Mouse (Mus musculus) WW6 (cell line): ENCODE measurements around the gene Ltb4r1.

Experiments
- DNase-seq: peaks from one replicate; pipeline ENCODE4 v3.0.0-alpha.2; 2013; ENCODE audit warnings: low read depth, low spot score

The Ltb4r1 gene

GRCm38 (mm10) chr14:55745861-55746237, 19.9 kb upstream of the Ltb4r1 start:
- DNase-seq: no peak

GRCm38 (mm10) chr14:55747051-55747847, 18.5 kb upstream of the Ltb4r1 start:
- no peak for DNase-seq

GRCm38 (mm10) chr14:55757566-55757965, 8.2 kb upstream of the Ltb4r1 start:
- DNase-seq: no peak

DNA sequence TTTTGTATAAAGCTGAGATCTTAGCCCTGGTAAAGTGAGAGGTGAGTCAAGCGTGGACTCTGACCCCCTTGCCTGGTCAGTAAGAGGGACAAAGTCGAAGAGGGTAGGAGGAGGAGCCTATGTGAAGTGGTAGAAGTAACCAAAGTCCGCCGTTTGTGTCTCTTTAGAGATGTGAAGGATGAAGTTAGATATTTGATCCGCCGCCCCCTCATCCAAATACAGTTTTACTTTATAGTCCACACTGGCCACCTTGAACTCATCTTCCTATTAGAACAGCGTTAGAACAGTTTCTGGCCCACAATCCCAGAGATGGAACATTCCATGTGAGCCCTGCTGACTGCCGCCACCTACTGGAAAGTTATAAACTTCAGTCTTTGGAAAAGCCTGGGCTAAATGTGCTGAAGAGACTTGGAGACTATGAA, 7.4 kb upstream of the Ltb4r1 start, which contains the start of gene Cideb:
TSS of gene Cideb (minus strand) at position 96 of the 422 bp plus-strand sequence.
- DNase-seq: no peak

DNA sequence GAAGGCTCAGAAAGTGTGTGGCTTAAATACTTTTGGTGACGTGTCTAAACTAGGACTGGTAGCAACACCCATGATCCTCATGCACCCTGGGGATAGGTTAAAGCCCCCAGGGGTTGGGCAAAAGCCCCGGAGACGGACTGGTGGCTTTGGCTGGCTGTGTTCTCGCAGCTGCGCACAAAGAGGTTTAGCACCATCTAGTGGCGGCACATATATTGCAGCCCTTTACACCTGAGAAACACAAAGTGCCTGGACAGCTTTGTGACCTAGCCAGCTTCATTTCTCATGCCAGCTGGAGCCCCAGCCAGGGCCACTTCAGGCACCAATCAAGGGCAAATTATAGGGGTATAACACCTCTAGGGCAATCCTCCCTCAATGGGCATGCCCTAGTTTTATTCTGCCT, 5.6 kb upstream of the Ltb4r1 start:
- DNase-seq: peak; percentile 58

GRCm38 (mm10) chr14:55761163-55761562, 4.6 kb upstream of the Ltb4r1 start, which contains the start of gene Ltb4r2:
Gene Ltb4r2 (plus strand): TSS chr14:55761428.
- DNase-seq: no peak

DNA sequence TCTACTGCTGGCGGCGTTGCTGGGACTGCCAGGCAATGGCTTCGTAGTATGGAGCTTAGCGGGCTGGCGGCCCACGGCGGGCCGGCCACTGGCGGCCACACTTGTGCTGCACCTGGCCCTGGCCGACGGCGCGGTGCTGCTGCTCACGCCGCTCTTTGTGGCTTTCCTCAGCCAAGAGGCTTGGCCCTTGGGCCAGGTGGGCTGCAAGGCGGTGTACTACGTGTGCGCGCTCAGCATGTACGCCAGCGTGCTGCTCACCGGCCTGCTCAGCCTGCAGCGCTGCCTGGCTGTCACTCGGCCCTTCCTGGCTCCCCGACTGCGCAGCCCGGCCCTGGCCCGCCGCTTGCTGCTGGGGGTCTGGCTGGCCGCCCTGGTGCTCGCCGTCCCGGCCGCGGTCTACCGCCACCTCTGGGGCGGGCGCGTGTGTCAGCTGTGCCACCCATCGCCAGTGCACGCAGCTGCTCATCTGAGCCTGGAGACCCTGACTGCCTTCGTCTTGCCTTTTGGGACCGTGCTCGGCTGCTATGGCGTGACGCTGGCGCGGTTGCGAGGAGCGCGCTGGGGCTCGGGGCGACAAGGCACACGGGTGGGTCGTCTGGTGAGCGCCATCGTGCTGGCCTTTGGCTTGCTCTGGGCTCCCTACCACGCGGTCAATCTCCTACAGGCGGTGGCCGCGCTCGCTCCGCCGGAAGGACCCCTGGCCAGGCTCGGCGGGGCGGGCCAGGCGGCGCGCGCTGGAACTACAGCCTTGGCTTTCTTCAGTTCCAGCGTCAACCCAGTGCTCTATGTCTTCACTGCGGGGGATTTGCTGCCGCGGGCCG, 3.6 kb upstream of the Ltb4r1 start:
- no peak for DNase-seq

DNA sequence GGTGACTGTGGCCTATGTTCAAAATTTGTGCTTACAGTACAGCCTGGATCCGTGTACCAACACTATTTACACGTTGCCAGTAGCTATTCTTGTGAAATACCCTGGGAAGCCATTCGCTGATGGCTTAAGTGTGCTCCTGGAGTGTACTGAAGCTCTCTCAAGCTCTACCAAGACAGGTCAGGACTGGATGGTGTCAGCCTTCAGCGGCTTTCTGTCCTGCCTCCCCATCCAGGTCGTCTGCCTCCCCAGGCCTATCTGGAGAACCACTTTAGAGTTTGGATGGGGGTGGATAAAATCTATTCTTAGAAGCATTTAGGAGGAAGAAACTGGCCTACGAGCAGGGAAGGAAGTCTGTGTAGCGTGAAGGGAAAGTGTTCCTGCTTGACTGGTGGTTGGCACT, 2.6 kb upstream of the Ltb4r1 start:
- no peak for DNase-seq

GRCm38 (mm10) chr14:55767519-55768414, 2.0 kb downstream of the Ltb4r1 start:
- no peak for DNase-seq

DNA sequence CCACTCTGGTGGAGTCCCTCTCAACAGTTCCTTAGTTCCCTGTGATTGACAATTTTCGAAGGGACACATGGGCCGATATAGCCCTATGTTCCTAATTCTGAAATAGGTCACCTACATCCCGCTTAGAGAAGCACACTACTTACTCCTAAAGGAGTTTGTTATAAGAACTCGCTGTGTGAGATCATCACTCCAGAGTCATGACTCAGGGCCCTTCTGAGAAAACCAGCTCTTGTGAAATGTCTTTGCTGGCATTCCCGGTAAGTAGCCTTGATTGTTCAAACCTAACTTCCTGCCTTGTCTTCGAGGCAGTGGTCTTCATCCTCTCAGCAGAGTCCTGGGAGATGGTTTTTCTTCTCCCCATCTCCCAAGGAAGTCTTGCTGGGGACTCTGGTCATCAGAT, 2.8 kb downstream of the Ltb4r1 start:
- no peak for DNase-seq

DNA sequence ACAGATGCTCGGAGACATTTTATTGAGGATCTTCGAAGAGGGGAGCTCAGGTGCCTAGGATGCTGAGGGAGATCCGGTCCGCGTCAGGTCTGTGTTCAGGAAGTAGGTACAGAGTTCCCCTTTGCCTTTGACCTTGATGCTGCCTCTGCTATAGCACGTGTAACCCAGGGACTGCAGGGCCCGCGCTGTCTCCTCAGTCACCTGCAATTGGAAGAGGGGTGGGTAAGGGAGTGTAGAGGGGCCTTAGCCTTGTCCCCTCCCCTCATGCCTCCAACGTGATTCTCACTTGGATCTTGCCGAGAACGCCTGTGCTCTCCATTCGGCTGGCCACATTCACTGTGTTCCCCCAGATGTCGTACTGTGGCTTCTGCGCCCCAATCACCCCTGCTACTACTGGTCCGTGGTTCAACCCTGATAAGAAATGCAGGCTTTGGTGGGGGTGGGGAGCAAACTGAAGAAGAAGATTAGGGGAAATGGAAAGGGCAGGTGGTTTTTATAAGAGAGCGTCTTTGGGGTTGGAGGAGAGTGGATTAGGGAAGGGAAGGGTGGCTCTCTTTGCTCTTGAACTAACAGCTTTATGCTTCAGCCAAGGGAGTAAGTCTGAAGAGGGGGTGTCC, 3.4 kb downstream of the Ltb4r1 start:
- no peak for DNase-seq

- DNase-seq: no peak
Observed at GRCm38 (mm10) chr14:55776711-55777110, 10.9 kb downstream of the Ltb4r1 start.

GRCm38 (mm10) chr14:55777176-55777575, 11.4 kb downstream of the Ltb4r1 start:
- no peak for DNase-seq

- no peak for DNase-seq
Observed at GRCm38 (mm10) chr14:55777806-55778205, 12.0 kb downstream of the Ltb4r1 start.

DNA sequence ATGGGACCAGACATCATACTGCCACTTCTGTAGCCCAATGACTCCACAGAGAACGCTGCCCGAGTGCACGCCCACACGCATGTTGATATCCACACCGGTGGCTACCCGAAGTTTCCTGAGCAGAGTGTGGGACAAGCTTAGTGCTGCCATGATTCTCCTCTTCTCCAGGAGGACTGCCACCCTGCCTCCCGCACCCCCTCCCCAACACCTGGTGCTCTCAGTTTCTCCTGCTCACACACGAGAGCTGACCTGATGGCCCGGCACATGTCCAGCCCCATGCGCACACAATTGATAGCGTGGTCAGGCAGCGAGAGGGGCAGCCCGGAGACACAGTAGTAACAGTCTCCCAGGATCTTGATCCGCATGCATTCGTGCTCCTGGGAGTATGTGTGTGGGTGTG, 12.9 kb downstream of the Ltb4r1 start:
- DNase-seq: no peak

- DNase-seq: no peak
Observed at GRCm38 (mm10) chr14:55779656-55780055, 13.9 kb downstream of the Ltb4r1 start.

- no peak for DNase-seq
Observed at GRCm38 (mm10) chr14:55780736-55781135, 15.0 kb downstream of the Ltb4r1 start.

DNA sequence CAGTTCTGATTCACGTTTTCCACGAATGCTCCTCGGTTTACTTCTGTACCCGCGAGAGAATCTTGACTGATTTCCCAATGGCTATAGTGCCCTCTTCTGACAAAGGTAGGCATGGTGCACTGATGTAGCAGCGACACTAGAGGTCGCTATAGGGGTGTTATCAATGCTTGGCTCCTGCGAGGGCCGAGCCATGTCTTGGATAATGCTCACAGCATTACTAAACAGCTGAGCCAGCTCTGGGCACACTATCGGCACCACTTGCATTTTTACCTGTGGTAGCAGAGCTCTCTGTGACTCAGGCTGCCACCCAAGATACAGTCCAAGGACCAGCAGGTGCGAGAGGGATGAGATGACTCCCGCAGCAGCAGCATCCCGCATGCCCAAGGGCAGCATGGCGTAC, 15.5 kb downstream of the Ltb4r1 start:
- DNase-seq: peak; percentile 61

- DNase-seq: no peak
Observed at GRCm38 (mm10) chr14:55782361-55782960, 16.7 kb downstream of the Ltb4r1 start.

- DNase-seq: no peak
Observed at GRCm38 (mm10) chr14:55783171-55783957, 17.6 kb downstream of the Ltb4r1 start.
